Mouse (Mus musculus): ENCODE results near the gene Rnf144b.

Rnf144b gene

DNA sequence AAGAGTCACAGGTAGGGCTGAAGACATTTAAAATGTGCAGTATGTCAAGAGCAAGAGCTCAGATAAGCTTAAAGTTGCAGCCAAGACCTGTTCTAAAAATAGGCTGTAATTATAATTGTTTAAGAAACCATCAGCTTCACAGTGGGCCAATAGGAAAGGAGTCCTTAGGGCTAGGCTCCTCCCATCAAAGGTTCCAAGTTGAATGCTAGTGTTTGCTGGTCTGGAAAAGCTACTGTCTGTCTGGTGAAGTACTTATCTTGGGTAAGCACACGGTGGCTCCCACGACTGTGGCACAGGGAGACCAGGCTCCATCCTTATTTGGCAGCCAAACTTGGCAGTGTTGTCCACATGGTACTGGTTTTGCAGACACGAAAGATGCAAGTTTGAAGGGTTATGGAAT lies 9.5 kb upstream of the Rnf144b start:
- in situ Hi-C loops (cut with MboI; ENCODE audit: unreplicated experiment in 2 of 2) = loop anchor here in 1 of 2 experiments (25.0 kb wide), 1 partner anchor 376 kb away; the partner anchor contains the start of gene Nup153

- in situ Hi-C loops (cut with MboI; ENCODE audit: unreplicated experiment in 2 of 2) = loop anchor here in 1 of 2 experiments (25.0 kb wide), 1 partner anchor 379 kb away; the partner anchor contains the start of gene Nup153
Observed at GRCm38 (mm10) chr13:47116000-47116399, 6.5 kb upstream of the Rnf144b start.

DNA sequence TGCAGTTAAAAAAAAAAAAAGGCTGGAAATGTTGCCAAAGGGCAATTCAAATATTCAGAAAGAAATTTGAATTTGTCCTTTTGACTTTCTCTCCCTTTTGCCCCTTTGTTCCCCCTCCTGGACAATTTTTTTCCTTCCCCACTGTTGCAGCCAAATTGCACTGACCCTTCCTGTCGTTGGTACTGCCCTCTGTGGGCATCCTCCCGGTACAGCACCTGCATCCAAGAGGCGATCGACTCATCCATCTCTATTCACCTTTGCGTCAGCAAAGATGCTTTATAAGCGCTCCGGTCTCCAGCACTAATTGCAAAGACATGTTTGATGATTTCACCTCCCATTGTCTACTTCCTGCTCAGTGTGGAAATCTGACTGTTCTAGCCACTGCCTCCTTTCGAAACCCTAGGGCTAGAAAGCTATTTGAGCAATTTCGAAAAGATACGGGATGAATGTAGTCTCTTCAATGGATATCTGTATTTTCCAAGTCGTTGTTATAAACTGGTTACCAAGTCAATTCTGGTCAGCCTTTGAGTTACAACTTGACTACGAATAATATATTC lies 1.0 kb upstream of the Rnf144b start:
- in situ Hi-C loops (cut with MboI; ENCODE audit: unreplicated experiment in 2 of 2) = loop anchor here in 1 of 2 experiments (25.0 kb wide), 1 partner anchor 384 kb away; the partner anchor contains the start of gene Nup153

- in situ Hi-C loops (cut with MboI; ENCODE audit: unreplicated experiment in 2 of 2) = loop anchor here in 1 of 2 experiments (25.0 kb wide), 1 partner anchor 387 kb away; the partner anchor contains the start of gene Nup153
Observed at GRCm38 (mm10) chr13:47124449-47124848, 2.0 kb downstream of the Rnf144b start.

DNA sequence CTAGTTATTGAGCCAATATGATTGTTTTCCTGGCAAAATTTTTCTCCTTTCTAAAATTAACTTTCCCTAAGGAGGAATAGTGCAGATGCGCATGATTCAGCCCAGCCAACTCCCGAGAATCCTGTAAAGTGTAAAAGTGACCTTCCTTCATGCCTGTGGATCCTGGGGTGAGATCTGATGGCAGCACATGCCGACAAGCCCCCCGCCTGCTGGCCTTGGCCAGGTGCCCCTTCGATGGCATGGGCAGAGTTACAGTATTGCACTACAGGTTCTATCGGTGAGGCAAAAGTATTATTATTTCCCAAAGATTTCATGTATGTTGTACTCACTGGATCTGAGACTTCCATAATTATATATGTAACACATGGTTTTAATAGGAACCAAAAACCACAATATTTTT lies 2.5 kb downstream of the Rnf144b start:
- in situ Hi-C loops (cut with MboI; ENCODE audit: unreplicated experiment in 2 of 2) = loop anchor here in 1 of 2 experiments (25.0 kb wide), 1 partner anchor 388 kb away; the partner anchor contains the start of gene Nup153

GRCm38 (mm10) chr13:47125595-47125994 lies 3.1 kb downstream of the Rnf144b start:
- in situ Hi-C loops (cut with MboI; ENCODE audit: unreplicated experiment in 2 of 2) = no loop called here

- in situ Hi-C loops (cut with MboI; ENCODE audit: unreplicated experiment in 2 of 2) = no loop called here
Observed at GRCm38 (mm10) chr13:47129090-47129489, 6.6 kb downstream of the Rnf144b start.

- in situ Hi-C loops (cut with MboI; ENCODE audit: unreplicated experiment in 2 of 2) = no loop called here
Observed at GRCm38 (mm10) chr13:47133058-47133457, 10.6 kb downstream of the Rnf144b start.

DNA sequence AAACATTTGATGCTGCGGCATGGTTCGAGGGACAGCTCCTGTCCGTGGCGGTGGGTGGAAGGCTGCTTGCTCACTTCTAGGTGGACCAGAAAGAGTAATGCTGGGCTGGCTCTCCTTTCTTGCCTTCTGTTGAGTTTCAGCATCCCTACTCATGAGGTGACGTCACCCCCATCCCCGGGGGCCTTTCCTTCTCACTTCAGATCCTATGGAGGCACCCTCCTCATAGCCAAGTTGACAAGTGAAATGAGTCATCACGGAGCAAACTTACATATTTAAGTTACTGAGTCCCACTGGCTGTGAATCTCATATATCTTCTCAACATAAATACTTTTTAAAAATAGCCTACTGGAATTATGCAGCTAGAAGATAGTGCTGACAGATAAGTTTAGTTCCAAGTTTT lies 12.4 kb downstream of the Rnf144b start:
- in situ Hi-C loops (cut with MboI; ENCODE audit: unreplicated experiment in 2 of 2) = no loop called here

GRCm38 (mm10) chr13:47135741-47136140 lies 13.3 kb downstream of the Rnf144b start:
- in situ Hi-C loops (cut with MboI; ENCODE audit: unreplicated experiment in 2 of 2) = no loop called here

- in situ Hi-C loops (cut with MboI; ENCODE audit: unreplicated experiment in 2 of 2) = no loop called here
Observed at GRCm38 (mm10) chr13:47142764-47143163, 20.3 kb downstream of the Rnf144b start.

DNA sequence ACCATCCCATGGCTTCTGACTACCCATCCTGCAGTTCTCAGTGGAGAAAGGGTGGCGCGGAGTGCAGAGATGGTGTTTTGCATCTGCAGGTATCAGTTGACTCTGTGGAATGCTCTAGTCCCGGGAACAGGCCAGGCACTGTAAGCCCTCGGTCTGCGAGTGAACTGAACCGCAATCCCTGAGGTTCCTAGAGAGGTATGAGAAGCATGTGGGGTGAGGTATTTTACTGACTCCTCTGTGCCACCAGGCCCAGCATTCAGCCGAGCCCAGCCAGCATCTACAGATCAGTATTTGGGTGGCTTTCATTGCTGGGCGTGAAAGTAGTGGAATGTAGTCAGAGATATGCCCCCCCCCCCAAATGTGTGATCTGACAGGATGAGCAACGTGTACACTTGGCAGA lies 23.5 kb downstream of the Rnf144b start:
- in situ Hi-C loops (cut with MboI; ENCODE audit: unreplicated experiment in 2 of 2) = no loop called here

DNA sequence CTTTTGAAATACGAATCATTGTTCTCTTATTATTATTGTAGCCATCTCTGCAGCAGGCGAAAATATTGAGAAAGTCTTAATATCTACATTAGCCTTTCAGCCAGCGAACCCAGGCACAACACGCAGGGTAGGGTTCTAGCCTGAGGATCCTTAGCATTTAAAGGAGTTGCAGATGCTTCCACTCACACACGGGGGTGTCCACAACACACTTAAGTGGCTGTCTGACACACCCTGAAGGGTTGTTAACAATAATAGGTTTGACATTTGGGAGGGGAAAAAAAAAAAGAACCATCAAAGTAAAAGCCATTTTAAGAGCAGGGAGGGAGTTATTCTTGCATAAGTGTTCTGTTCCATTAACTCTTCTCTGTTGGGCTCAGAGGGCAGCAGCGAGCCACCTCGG lies 23.9 kb downstream of the Rnf144b start:
- in situ Hi-C loops (cut with MboI; ENCODE audit: unreplicated experiment in 2 of 2) = no loop called here

DNA sequence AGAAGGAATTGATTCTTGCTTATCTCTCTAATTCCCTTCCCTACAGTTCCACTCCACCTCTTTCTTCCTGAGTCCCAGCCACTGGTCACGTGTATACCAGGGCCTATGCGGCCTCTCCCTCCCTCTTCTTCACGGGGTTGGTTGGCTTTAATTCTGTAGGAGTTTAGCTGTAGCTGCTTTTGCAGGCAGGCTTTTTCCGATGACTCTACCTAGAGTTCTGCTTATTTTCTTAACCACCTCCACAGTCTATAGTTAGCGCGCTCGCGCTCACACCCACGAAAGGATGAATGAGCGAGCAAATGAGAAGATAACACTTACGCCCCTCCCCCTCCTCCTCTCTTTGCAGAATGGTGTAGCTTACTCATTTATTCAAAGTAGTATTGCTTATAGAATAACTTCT lies 26.1 kb downstream of the Rnf144b start:
- in situ Hi-C loops (cut with MboI; ENCODE audit: unreplicated experiment in 2 of 2) = no loop called here

- in situ Hi-C loops (cut with MboI; ENCODE audit: unreplicated experiment in 2 of 2) = no loop called here
Observed at GRCm38 (mm10) chr13:47149993-47150392, 27.5 kb downstream of the Rnf144b start.

DNA sequence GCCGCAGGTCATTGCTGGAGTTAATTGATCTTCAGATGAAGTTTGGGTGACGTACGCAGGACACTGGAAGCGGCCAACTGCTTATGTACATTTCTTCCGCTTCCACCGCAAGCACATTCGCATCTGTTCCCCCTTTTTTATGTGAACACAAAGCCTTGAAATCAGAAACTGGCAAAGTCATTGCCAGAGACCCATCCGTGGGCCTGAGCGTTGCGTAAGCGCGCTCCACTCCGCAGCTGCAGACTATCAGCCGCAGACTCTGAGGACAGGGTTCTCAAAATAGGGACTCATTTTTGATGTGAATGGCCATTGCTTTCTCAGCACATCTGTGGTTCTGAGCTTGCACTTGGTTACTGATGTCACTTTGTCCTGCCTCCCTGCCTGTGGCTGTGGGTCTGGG lies 28.6 kb downstream of the Rnf144b start:
- in situ Hi-C loops (cut with MboI; ENCODE audit: unreplicated experiment in 2 of 2) = no loop called here

GRCm38 (mm10) chr13:47152390-47152789 lies 29.9 kb downstream of the Rnf144b start:
- in situ Hi-C loops (cut with MboI; ENCODE audit: unreplicated experiment in 2 of 2) = no loop called here

- in situ Hi-C loops (cut with MboI; ENCODE audit: unreplicated experiment in 2 of 2) = no loop called here
Observed at GRCm38 (mm10) chr13:47153206-47153605, 30.8 kb downstream of the Rnf144b start.

DNA sequence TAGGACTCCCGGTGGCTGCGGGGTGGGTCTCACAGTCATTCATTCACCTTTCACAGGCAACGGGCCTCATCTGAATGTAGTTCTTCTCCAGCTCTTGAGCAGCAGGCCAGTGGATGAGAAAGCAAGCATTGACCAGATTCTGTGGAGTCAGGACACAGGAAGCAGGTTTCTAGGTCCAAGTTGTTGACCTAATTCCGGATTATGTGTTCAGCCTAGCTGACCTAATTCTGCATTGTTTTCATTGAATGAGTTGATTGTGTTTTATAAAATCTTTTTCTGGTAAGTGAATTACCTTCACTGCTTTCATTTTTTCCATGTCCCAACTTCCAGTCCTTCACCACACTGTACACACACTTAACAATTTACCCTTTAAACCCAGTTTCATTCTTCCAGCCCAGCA lies 32.4 kb downstream of the Rnf144b start:
- in situ Hi-C loops (cut with MboI; ENCODE audit: unreplicated experiment in 2 of 2) = no loop called here

DNA sequence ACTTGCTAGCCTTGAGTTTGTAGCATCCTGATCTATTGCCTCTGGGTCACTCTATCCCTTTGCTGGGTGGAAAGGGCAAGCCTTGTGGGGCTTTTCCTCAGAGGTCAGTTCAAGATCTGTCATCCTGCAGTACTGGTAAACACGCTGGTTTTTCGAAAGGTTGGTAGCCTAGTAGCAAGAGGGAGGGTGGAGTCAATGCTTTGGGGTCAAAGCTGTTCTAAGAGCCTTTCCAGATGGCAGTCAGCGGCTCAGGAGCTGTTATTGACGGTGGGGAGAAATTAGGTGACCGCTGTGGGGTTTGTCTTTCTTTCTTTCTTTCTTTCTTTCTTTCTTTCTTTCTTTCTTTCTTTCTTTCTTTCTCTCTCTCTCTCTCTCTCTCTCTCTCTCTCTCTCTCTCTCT lies 34.4 kb downstream of the Rnf144b start:
- in situ Hi-C loops (cut with MboI; ENCODE audit: unreplicated experiment in 2 of 2) = no loop called here

DNA sequence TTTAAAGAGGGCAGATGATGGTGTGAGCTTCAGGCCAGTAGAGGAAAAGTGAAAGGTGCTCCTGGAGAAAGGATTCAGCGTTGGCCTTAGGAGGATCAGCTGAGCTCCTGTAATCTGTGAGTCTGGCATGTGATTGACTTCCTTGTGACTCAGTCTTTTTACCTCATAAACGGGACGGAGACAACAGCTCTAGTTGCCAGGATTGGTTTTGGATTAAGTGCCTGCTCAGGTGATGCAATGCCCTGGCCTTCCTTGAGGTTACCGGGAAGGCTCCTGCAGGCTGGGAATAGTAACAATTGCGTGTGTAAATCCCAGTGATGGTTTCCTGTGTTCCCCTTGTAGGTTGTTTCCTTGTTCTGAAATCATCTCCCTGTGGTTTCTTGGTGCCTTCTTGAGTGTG lies 39.5 kb downstream of the Rnf144b start:
- in situ Hi-C loops (cut with MboI; ENCODE audit: unreplicated experiment in 2 of 2) = no loop called here

- in situ Hi-C loops (cut with MboI; ENCODE audit: unreplicated experiment in 2 of 2) = no loop called here
Observed at GRCm38 (mm10) chr13:47164732-47165131, 42.3 kb downstream of the Rnf144b start.

DNA sequence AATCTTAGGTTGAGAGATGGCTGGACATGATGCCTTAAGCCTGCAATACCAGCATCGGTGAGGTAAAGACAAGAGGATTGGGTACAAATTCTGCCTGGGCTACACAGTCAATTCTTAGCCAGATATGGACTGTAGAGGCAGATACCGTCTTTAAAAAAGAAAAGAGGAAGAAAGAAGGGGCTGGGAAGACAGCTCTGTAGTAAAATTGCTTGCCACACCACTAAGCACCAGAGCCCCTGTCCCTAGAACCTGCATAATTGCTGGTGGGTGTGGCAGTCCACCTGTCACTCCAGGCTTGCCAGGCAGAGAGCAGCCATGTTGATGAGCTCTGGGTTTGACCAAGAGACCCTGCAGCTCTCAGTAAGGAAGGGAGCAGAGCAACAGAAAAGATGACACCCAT lies 42.8 kb downstream of the Rnf144b start:
- in situ Hi-C loops (cut with MboI; ENCODE audit: unreplicated experiment in 2 of 2) = no loop called here
